Mouse (Mus musculus): ENCODE measurements around the gene Elmod3. TPM values are rescaled to one million over a fixed set of nuclear protein-coding genes. Genes with fewer than 3 reads are reported as not detected.

The Elmod3 gene
- polyA plus RNA-seq, 1 experiment, result 20.5 TPM

DNA sequence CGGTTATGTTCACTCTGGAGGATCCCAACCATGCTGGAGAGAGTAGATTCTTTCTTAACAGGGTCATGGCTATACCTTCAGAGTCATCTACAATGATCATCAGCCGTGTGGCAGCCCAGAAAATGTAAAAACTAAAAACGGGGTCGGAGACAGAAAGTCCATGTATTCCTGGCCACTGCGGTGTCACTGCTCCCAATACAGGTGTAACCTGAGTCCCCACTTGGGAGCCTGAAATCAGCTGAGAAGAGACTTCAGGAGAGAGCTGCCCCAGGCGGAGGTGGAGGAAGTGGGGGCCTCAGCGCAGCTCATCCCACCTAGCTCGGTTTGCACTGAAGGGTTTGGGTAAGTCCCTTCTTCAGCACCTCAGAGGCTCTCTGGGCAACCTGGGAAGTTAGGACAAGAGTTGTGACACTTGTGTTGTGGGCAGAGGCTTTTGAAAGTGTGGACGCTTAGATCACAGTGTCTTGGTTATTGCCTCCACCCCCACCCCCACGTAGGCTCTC is 60.2 kb downstream of the Elmod3 start:
- no peak for TF ChIP-seq GATA1 (IDR thresholded peaks at IDR 0.05; ENCODE audit: low read length)

DNA sequence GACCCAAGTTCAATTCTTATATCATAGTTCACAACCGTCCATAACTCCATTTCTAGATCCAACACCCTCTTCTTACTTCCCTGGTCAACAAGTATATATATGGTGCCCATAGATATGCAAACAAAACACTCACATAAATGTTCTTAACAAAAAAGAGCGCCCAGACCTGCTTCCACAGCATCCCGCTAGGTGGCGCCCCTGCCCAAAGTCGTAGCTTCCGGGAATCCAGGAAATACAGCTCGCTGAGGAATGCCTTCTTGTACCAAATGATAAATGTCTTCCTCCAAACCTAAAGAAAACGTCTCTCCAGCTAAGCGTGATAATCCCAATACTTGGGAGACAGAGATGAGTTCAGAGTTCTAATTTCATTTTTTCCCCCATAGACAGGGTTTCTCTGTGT is 63.0 kb downstream of the Elmod3 start:
- no peak for TF ChIP-seq GATA1 (IDR thresholded peaks at IDR 0.05; ENCODE audit: low read length)

GRCm38 (mm10) chr6:72534035-72534809 is 64.0 kb downstream of the Elmod3 start:
- no peak for TF ChIP-seq GATA1 (IDR thresholded peaks at IDR 0.05; ENCODE audit: low read length)

DNA sequence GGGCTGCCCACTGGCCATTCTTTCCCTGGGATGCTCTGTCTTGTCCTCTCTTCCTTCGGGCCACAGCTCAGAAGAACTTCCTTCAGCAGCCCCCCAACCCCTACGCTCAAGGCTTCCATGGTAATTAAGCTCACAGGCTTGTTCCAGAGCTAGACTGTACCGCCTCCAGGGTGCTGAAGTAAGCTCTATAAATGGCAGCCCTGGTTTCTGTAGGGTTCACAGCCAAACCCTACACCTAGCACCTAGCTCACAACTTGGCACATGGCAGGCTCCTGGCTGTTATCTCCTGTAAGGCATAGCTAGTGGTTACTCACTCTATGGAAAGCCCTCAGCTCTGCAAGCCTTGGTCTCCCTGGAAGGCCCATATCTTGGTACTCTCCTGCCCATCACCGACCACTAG is 65.6 kb downstream of the Elmod3 start:
- TF ChIP-seq GATA1 (IDR thresholded peaks at IDR 0.05; ENCODE audit: low read length), result no peak

- no peak for TF ChIP-seq GATA1 (IDR thresholded peaks at IDR 0.05; ENCODE audit: low read length)
Measured at GRCm38 (mm10) chr6:72528410-72529151, 69.6 kb downstream of the Elmod3 start.

- no peak for TF ChIP-seq GATA1 (IDR thresholded peaks at IDR 0.05; ENCODE audit: low read length)
Measured at GRCm38 (mm10) chr6:72527070-72527469, 71.1 kb downstream of the Elmod3 start.

DNA sequence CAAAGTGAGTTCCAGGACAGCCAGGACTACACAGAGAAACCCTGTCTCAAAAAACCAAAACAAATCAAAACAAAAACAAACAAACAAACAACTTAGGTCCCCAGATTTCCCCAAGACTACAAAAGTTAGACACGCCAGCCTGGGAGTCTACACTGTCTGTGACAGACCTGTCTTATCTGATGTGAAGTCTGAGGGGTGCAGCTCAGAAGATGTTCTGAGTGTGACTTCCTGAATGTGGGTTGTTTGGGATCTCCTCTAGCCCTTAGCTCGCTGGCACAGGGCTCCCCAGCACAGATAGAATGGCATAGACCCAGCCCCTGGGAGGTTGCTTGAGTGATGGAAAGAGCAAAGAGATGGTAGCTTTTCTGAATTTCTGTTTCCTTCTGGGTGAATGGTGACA is 74.1 kb downstream of the Elmod3 start:
- no peak for TF ChIP-seq GATA1 (IDR thresholded peaks at IDR 0.05; ENCODE audit: low read length)

- no peak for TF ChIP-seq GATA1 (IDR thresholded peaks at IDR 0.05; ENCODE audit: low read length)
Measured at GRCm38 (mm10) chr6:72523222-72523621, 75.0 kb downstream of the Elmod3 start.

DNA sequence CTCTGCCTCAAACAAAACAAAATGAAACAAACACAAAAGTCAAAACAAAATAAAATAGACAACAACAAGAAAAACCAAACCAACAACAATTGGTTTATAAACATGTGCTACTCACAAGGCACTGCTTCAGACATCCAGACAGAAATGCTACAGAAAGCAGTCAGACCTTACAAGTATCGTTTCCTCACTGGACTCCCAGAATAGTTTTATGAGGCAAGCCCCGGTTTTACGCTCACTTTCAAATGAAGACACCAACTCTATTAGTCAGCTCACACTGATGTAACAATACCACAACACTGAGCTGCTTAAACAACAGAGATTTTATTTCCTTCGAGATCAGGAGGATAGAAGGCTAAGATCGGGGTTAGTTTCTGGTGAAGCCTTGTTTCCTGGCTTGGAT is 75.9 kb downstream of the Elmod3 start:
- no peak for TF ChIP-seq GATA1 (IDR thresholded peaks at IDR 0.05; ENCODE audit: low read length)

DNA sequence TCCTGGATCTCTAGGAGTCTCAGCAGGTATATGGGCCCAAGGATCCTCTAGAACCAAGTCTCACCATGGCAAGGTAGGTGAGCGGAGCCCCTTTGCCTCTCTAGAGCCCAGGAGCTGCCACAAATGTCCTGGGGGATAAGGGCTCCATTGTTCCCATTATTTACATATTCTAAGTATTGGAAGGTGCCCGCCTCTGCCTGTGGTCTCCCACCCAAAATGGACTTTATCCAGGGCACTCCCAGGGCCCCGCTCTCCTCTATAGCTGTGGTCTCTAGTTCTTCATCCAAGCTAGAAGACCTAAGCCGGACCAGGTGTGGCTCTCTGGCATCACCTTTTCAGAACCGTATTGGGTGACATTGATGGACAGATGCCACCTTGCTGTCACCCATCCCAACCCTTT is 76.6 kb downstream of the Elmod3 start, which contains the start of gene Sh2d6:
TSS of gene Sh2d6 (minus strand) at position 101 of the 400 bp plus-strand sequence.
- TF ChIP-seq GATA1 (IDR thresholded peaks at IDR 0.05; ENCODE audit: low read length), result no peak

GRCm38 (mm10) chr6:72520904-72521303 is 77.3 kb downstream of the Elmod3 start:
- TF ChIP-seq GATA1 (IDR thresholded peaks at IDR 0.05; ENCODE audit: low read length), result no peak

- no peak for TF ChIP-seq GATA1 (IDR thresholded peaks at IDR 0.05; ENCODE audit: low read length)
Measured at GRCm38 (mm10) chr6:72519892-72520663, 78.1 kb downstream of the Elmod3 start.

DNA sequence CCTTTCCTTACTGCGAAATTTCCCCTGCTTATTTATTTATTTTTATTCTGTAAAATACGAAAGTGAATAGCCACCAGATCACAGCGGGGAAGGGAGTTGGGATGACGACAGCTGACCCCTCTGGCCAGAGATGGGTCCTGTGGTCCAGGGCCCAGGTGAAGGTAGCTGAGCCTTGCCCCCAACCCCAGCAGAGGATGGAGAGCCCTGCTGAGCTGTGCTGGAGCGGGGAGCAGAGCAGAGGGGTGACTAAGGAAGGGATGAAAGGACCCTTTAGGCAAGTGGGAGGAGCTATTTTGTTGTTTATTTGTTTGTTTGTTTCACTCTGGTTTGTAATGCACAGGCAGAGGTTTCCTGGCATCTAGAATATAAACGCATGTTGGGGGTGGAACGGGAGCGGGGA is 78.9 kb downstream of the Elmod3 start:
- no peak for TF ChIP-seq GATA1 (IDR thresholded peaks at IDR 0.05; ENCODE audit: low read length)

DNA sequence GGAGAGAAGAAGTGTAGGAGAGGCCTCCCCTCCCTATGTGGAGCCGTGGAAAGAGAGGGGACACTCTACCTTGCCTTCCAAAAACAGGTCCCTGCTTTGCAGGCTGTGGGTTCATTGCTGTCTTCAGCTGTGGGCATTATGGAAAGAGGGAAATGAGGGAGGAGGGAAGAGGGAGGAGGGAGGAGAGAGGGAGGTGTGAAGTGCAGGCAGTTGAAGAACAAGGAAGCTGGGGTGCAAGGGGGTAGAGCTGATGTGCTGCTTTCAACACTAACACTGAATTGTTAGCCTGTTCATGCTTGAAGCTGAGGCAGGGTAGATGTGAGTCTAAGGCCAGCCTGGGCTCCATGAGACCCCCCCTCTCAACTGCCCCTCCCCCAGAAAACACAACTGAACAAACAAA is 79.4 kb downstream of the Elmod3 start:
- TF ChIP-seq GATA1 (IDR thresholded peaks at IDR 0.05; ENCODE audit: low read length), result no peak

Other genes starting within 250 kb of the Elmod3 start
- gene Tmem150a, start 243.0 kb downstream of the Elmod3 start, polyA plus RNA-seq (2012), result 2.2 and 3.6 TPM in 2 replicates
- 99.4 and 148 TPM in 2 replicates for gene Rnf181, start 231.5 kb downstream of the Elmod3 start, polyA plus RNA-seq (2012)
- 234 and 278 TPM in 2 replicates for gene Vamp5, start 217.9 kb downstream of the Elmod3 start, polyA plus RNA-seq (2012)
- 130 and 242 TPM in 2 replicates for gene Vamp8, start 207.7 kb downstream of the Elmod3 start, polyA plus RNA-seq (2012)
- 5.2 and 6.1 TPM in 2 replicates for gene Ggcx, start 184.1 kb downstream of the Elmod3 start, polyA plus RNA-seq (2012)
- 29.5 and 99.9 TPM in 2 replicates for gene Mat2a, start 158.9 kb downstream of the Elmod3 start, polyA plus RNA-seq (2012)
- gene Sh2d6, start 76.7 kb downstream of the Elmod3 start, polyA plus RNA-seq (2012), result 0.06 TPM in 1 of 2 replicates, not detected in the other
- 27.3 and 30.6 TPM in 2 replicates for gene Capg, start 54.0 kb downstream of the Elmod3 start, polyA plus RNA-seq (2012)
- 6.4 and 33.4 TPM in 2 replicates for gene Retsat, start 62 bp upstream of the Elmod3 start, polyA plus RNA-seq (2012)
- 1.3 and 3.8 TPM in 2 replicates for gene Tgoln1, start 18.6 kb upstream of the Elmod3 start, polyA plus RNA-seq (2012)
- gene Tcf7l1, start 190.8 kb upstream of the Elmod3 start, polyA plus RNA-seq (2012), result not detected in 2 replicates